Mouse (Mus musculus) limb, embryonic 10.5 days (tissue): ENCODE data around the gene Itpr1. TPM values are rescaled to one million over a fixed set of nuclear protein-coding genes. Genes with fewer than 3 reads are reported as not detected.
"Not testable (repeated sequence)": the region's sequence is repeated elsewhere in the genome, so short reads cannot be mapped to it uniquely, and the experiment has no call there.

Experiments
- DNase-seq: peaks from one replicate; pipeline ENCODE4 v3.0.0-alpha.2; 2017; ENCODE audit warnings: low spot score
- H3K27ac ChIP-seq: fragments of 300-500 bp; sonication (generic); 2 replicates; pipeline ENCODE4 v1.5.1; 2016; ENCODE audit warnings: mild to moderate bottlenecking
- H3K27me3 ChIP-seq: fragments of 300-500 bp; sonication (generic); 2 replicates; pipeline ENCODE4 v1.6.1; 2016; ENCODE audit warnings: low read depth, mild to moderate bottlenecking; ENCODE audit not compliant: poor library complexity, severe bottlenecking
- H3K36me3 ChIP-seq: fragments of 300-500 bp; sonication (generic); 2 replicates; pipeline ENCODE4 v1.6.1; 2016; ENCODE audit warnings: mild to moderate bottlenecking, moderate library complexity
- H3K4me1 ChIP-seq: fragments of 300-500 bp; sonication (generic); 2 replicates; pipeline ENCODE4 v1.6.1; 2016
- H3K4me3 ChIP-seq: fragments of 300-500 bp; sonication (generic); 2 replicates; pipeline ENCODE4 v1.5.1; 2016; ENCODE audit warnings: mild to moderate bottlenecking, moderate library complexity
- H3K9me3 ChIP-seq: fragments of 300-500 bp; sonication (generic); replicated peaks from 2 replicates; pipeline ENCODE4 v1.6.1; 2016; ENCODE audit warnings: mild to moderate bottlenecking
- WGBS: fragments of 180-500 bp; shearing (Covaris S2); methylation state at CpG from one replicate; pipeline ENCODE4 v1.1.7; 2016; 5-methylcytosine and 5-hydroxymethylcytosine counted together
- polyA plus RNA-seq: library from polyadenylated mRNA; unstranded; fragments of >200 nt; fragmentation: Nextera tagmentation; extraction: Ambion mirVana; gene quantifications from 2 replicates; pipeline ENCODE4 v1.2.1, GENCODE M21; 2016

Gene Itpr1
- polyA plus RNA-seq, 1 experiment from 2014 or later = 9.8 TPM

DNA sequence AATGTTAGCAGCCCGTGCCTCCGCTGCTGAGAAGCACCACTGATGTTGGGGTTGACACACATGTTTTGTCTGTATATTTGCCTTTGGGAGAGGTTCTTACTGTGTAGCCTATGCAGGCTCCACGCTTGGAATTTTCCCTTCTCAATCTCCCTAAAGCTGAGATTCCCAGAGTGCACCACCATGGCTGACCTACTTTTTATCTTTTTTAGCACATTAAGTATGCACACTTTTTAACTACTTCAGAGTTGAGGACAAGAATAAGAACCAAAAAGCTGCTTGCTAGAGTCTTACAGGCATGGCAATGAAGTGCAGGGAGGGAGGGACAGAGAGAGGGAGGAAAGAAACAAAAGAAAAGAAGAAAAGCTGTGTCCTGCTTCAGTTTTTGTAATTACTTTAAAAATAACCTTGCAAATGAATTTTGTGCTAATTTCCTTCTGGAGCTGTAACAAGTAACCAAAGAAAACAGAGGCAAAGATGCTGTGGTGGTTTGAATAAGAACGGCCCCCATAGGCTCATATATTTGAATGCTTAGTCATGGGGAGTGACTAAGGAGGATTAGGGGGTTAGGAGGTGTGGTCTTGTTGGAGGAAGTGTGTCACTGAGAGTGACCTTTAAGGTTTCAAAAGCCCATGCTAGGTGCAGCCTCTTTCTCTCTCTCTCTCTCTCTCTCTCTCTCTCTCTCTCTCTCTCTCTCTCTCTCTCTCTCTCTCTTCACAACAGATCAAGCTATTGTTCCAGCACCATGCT, 344.9 kb downstream of the Itpr1 start:
- Histone ChIP-seq H3K27ac (no peak overlapping the region), H3K36me3 (no peaks in the 10 kb centered on the region), H3K9me3 (no peaks in the 10 kb centered on the region), H3K27me3 (no peaks in the 10 kb centered on the region), H3K4me3 (no peak overlapping the region), H3K4me1 (no peaks in the 10 kb centered on the region)
- no peak for DNase-seq
- 93% methylated on average over 4 of the region's 4 CpGs for WGBS

DNA sequence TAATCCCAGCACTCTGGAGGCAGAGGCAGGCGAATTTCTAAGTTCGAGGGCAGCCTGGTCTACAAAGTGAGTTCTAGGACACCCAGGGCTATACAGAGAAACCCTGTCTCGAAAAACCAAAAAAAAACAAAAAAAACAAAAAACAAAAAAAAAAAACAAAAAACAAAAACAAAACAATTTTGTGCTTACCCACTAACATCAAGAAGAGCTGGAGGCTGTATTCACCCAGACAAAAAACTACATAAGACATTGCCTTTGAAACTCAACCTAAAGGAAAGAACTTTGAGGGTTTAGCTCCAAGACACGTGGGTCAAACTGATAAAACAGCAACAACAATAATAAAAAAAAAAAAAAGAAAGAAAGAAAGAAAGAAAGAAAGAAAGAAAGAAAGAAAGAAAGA, 346.3 kb downstream of the Itpr1 start:
- WGBS = 86% methylated on average over 4 of the region's 4 CpGs
- H3K4me3 ChIP-seq = not testable (repeated sequence)

DNA sequence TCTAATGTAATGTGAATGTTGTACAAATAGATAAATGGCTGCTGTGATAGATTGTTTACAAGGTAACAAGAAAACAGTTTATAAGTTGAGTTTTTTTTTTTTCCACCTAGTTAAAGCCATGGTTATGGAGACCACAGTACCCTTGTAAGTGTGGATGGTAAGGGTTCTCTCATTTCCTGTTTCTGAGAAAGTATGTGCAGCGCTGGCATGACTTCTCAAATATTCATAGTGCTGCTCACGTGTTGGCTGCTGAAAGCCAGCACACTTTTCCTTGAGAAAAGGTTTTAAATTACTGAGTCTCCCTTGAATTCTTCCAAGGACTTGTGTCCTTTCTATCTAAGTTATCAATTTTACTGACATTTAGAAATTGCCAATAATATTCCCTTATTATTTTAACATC, 350.1 kb downstream of the Itpr1 start:
- no peak for DNase-seq
- 87% methylated on average over 2 of the region's 2 CpGs for WGBS
- Histone ChIP-seq H3K36me3 (no peaks in the 10 kb centered on the region), H3K27ac (no peak overlapping the region), H3K27me3 (peaks cover 9% of the 10 kb centered on the region; the same call in 1 of the 2 replicates), H3K4me3 (no peak overlapping the region), H3K4me1 (no peaks in the 10 kb centered on the region), H3K9me3 (no peaks in the 10 kb centered on the region)

More for the DNA sequence above, 346.3 kb downstream of the Itpr1 start:
- not testable (repeated sequence) for H3K27me3 ChIP-seq, H3K27ac ChIP-seq, H3K9me3 ChIP-seq, DNase-seq, H3K36me3 ChIP-seq, H3K4me1 ChIP-seq

DNA sequence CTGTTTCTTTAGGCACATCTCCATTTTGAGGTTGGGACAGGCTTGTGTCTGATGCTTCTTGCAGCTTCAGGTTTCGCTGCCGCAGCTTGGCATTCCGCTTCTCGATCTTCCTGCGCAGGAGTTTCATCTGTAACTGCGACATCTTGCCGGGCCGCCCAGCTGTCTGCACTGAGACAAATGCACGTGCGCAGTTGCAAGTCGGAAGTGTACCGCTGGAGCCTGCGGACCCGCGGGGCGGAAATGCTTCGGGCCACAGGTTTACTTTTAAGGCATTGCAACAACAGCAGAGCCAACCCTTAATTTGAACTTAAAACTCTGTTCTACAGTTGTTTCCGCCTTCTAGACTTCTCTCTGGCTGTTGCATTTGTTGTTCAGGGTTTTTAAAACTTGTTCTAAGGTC, 352.6 kb downstream of the Itpr1 start:
- peaks cover 14% of the 10 kb centered on the region for H3K4me1 ChIP-seq
- not testable (repeated sequence) for H3K4me3 ChIP-seq, H3K9me3 ChIP-seq, H3K36me3 ChIP-seq, H3K27me3 ChIP-seq, H3K27ac ChIP-seq, DNase-seq
- WGBS = 83% methylated on average over 18 of the region's 18 CpGs

DNA sequence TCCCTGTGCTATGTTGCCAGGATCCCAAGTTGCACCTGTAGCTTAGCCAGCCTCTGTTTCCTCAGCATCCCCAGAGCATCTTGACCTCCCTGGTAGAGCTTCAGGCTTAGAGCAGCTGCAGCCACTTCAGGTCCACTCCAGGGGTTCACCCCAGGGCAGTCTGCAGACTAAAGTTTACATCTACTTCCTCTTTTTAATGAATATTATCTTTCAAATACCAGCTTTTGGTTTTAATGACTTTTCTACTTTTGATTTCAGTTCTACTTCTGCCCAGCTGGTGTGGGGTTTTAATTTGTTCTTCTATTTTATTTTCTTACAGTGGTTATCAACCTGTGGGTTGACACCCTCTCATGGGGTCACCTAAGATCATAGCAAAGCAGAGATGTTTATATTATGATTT, 353.7 kb downstream of the Itpr1 start:
- H3K36me3 ChIP-seq = no peaks in the 10 kb centered on the region
- no peaks in the 10 kb centered on the region for H3K9me3 ChIP-seq
- no peak for DNase-seq
- no peak overlapping the region for H3K4me3 ChIP-seq
- peaks cover 9% of the 10 kb centered on the region; the same call in 1 of the 2 replicates for H3K27me3 ChIP-seq
- no peak overlapping the region for H3K27ac ChIP-seq
- peaks cover 25% of the 10 kb centered on the region for H3K4me1 ChIP-seq

DNA sequence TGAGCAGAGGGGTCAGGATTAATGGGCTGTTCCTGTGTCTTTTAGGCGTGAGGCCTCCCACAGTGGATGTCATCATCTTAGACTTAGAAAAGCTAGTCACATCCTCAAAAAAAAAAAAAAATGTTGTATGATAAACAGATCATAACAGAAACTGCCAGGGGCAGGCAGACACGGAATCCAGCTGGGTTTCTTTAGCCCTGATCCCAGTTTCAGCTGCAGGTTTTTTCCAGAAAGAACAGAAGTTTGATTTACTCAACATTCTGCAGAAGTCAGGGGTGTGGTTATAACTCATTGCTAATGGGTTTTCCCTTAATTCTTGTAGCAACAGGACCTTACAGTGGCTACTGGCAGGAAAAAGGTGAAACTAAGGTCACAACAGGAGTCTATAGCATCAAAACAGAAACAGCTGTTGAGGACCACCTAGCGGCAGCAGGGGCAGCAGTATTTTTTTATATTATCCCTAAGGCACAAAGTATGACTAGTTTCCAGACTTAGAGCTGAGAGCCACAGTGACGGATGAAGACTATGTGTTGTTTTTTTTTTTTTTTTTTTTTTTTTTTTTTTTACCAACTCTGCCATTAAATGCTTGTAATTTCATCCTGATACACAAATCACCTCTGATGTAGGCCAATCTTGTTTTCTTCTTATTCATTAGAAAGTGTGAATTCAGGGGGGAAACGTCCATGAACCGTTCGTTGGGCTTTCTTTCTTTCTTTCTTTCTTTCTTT, 356.7 kb downstream of the Itpr1 start:
- no peak overlapping the region for H3K4me3 ChIP-seq
- 35% methylated on average over 7 of the region's 7 CpGs for WGBS
- peaks cover 35% of the 10 kb centered on the region for H3K4me1 ChIP-seq
- H3K27ac ChIP-seq = no peak overlapping the region
- H3K27me3 ChIP-seq = peaks cover 9% of the 10 kb centered on the region; the same call in 1 of the 2 replicates
- H3K36me3 ChIP-seq = no peaks in the 10 kb centered on the region
- peak; percentile 69 for DNase-seq
- no peaks in the 10 kb centered on the region for H3K9me3 ChIP-seq

DNA sequence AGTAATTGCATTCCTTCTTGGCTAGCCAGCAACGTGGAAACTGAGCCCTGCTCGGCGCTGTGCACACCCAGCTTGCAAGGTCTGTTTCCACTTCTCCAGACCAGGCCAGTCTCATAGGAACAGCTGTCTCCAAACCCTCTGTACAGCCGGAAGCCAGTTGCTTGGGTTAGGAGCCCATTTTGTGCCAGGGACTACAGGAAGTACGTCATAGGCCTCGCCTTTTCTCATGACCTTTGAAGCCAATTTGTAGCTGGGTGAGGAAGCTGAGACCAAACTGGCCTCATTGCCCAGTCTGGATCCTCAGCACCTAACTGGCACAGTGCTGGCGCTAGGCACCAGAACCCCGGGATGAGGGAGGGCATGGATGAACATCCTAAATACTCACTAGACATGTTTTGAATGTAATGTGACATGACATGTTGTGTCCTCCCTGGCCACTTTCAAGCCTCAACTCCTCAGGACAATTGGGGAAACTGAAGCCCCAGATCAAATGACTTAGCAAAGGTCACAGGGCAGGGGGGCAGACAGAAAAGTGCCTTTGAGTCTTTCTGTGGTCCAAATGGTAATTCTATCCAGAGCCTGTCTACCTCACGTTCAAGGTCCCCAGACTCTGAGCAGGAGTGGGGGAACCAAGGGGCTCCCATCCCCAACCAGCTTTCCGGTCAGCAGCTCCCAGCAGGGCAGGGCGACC, 357.6 kb downstream of the Itpr1 start:
- Histone ChIP-seq H3K9me3 (no peaks in the 10 kb centered on the region), H3K27ac (peak overlapping the region; percentile 85), H3K27me3 (peaks cover 9% of the 10 kb centered on the region; the same call in 1 of the 2 replicates), H3K4me3 (peak overlapping the region; percentile 52), H3K36me3 (no peaks in the 10 kb centered on the region), H3K4me1 (peaks cover 35% of the 10 kb centered on the region)
- WGBS = 17% methylated on average over 11 of the region's 11 CpGs
- DNase-seq = peak; percentile 77

DNA sequence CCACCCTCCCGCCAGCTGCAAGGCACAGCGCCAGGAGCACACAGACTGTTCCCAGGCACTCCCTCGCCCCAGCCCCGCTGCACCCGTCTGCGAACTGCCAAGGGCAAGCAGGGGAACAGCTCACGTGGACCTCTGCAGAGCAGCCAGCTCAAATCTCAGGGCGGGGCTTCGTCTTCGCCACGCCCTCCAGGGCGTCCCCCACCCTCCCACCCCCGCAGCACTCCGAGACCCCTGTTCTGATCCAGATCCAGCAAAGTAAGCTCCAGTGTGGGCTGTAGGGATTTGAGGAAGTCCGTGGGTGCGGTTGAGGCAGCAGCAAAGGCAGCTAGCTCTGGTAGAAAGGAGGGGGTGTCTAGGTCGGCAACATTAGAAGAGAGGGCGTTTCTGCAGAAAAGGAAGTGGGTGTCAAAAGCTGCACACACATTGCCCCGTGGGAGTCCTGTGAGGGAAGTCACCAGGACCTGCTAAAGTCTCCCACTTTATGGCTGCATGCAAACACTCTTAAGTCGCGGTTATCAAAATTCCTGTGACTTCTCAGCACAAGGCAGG, 358.2 kb downstream of the Itpr1 start:
- 2% methylated on average over 21 of the region's 21 CpGs for WGBS

DNA sequence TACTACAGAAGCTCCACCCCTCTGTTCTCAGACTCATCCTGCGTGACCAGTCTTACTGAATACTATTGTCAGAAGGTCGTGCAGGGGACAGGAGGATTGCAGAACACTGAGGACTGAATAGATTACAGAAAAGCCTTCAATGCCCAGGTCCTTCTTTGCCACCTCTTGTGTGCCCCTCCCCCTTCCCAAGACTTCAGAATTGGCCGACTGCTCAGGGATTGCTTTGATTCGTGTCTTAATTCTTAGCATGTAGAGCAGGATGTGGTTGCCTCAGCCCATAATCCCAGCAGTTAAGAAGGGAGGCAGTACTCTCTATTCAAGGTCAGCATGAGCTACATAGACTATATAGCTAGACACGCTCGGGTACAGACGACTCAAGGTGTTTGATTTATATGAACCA, 359.8 kb downstream of the Itpr1 start:
- WGBS = 66% methylated on average over 7 of the region's 7 CpGs

More for the DNA sequence above, 358.2 kb downstream of the Itpr1 start:
- Histone ChIP-seq H3K4me1 (peaks cover 35% of the 10 kb centered on the region), H3K36me3 (no peaks in the 10 kb centered on the region), H3K27me3 (peaks cover 8% of the 10 kb centered on the region; the same call in 1 of the 2 replicates), H3K4me3 (peak overlapping the region; percentile 52), H3K9me3 (no peaks in the 10 kb centered on the region), H3K27ac (peak overlapping the region; percentile 85)
- peak; percentile 82 for DNase-seq

DNA sequence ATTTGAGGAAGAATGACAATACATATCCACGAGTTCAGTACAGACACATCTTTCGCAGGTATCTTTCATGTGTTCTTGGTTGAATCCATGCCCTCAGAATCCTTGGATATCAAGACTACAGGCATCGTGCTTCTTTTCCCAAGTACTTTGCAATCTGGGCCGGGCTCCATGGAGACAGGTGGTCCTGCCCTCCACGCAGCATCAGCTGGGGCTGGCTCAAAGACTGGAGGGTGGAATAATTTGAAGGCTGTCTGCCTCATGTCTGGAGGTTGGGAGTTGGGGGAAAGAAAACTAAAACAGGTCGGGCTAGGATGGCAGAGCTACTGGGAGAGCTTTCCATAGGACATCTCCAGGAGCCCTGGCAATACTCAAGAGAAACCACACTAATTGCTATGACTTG, 364.2 kb downstream of the Itpr1 start:
- no peak overlapping the region for H3K27ac ChIP-seq
- DNase-seq = no peak
- no peaks in the 10 kb centered on the region for H3K9me3 ChIP-seq
- peaks cover 20% of the 10 kb centered on the region; the same call in 1 of the 2 replicates for H3K27me3 ChIP-seq
- H3K4me3 ChIP-seq = no peak overlapping the region
- H3K4me1 ChIP-seq = peaks cover 6% of the 10 kb centered on the region; the same call in 1 of the 2 replicates
- 88% methylated on average over 6 of the region's 6 CpGs for WGBS
- no peaks in the 10 kb centered on the region for H3K36me3 ChIP-seq

More for the DNA sequence above, 359.8 kb downstream of the Itpr1 start:
- Histone ChIP-seq H3K4me1 (peaks cover 35% of the 10 kb centered on the region), H3K4me3 (no peak overlapping the region), H3K9me3 (no peaks in the 10 kb centered on the region), H3K27ac (no peak overlapping the region), H3K27me3 (0 out of 2 replicates have a peak, but pooled peaks cover 3% of the 10 kb centered on the region), H3K36me3 (no peaks in the 10 kb centered on the region)
- no peak for DNase-seq

DNA sequence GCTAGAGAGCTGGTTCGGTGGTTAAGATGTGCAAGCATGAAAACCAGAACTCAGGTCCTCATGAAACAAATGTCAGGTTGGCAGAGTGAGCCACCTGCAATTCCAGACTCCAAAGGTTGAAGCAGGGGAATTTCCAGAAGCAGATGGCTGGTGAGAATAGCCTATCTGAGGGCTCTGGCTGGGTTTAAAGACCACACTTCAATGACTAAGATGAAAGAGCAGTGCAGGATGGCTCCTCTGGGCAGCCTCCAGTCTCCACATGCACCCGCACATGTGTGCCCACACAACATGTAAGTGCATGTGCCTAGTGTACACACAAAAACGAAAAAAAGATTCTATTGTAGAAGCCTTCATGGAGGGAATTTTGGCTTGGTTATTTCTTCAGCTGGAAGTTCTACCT, 375.5 kb downstream of the Itpr1 start:
- peaks cover 3% of the 10 kb centered on the region; the same call in 1 of the 2 replicates for H3K27me3 ChIP-seq
- H3K4me3 ChIP-seq = no peak overlapping the region
- H3K4me1 ChIP-seq = peaks cover 7% of the 10 kb centered on the region; the same call in 1 of the 2 replicates
- H3K9me3 ChIP-seq = no peaks in the 10 kb centered on the region
- DNase-seq = no peak
- H3K27ac ChIP-seq = no peak overlapping the region
- 90% methylated on average over 3 of the region's 3 CpGs for WGBS
- H3K36me3 ChIP-seq = no peaks in the 10 kb centered on the region

DNA sequence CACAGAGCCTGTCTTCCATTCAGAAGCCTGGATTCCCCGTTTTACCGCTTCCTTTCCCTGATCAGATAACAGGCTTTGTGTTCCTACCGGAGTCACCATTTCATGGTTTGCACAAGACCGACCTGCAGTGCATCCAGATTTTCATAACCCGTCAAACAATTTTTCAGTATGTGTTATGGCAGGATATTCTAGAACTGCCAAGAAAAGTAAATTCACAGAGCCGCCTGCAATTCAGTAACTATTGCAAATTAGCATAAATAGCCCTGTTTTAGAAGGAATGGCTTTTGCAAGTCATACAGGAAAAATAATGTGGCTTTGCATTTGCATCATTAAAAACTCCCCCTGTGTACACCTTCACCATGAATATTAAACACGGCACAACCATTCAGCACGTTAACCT, 379.3 kb downstream of the Itpr1 start:
- H3K4me1 ChIP-seq = 0 out of 2 replicates have a peak, but pooled peaks cover 3% of the 10 kb centered on the region
- H3K36me3 ChIP-seq = no peaks in the 10 kb centered on the region
- H3K27me3 ChIP-seq = peaks cover 3% of the 10 kb centered on the region; the same call in 1 of the 2 replicates
- H3K27ac ChIP-seq = no peak overlapping the region
- WGBS = 80% methylated on average over 8 of the region's 8 CpGs
- DNase-seq = no peak
- no peaks in the 10 kb centered on the region for H3K9me3 ChIP-seq
- no peak overlapping the region for H3K4me3 ChIP-seq
